Mouse (Mus musculus): ENCODE measurements around the gene Tmem63b.

Gene Tmem63b

GRCm38 (mm10) chr17:45703187-45703586, 16.5 kb upstream of the Tmem63b start:
- DNase-seq: no peak

- DNase-seq: no peak
Observed at GRCm38 (mm10) chr17:45702254-45702653, 15.5 kb upstream of the Tmem63b start.

- no peak for DNase-seq
Observed at GRCm38 (mm10) chr17:45701236-45701591, 14.5 kb upstream of the Tmem63b start.

GRCm38 (mm10) chr17:45700496-45701235, 14.0 kb upstream of the Tmem63b start:
- no peak for DNase-seq

DNA sequence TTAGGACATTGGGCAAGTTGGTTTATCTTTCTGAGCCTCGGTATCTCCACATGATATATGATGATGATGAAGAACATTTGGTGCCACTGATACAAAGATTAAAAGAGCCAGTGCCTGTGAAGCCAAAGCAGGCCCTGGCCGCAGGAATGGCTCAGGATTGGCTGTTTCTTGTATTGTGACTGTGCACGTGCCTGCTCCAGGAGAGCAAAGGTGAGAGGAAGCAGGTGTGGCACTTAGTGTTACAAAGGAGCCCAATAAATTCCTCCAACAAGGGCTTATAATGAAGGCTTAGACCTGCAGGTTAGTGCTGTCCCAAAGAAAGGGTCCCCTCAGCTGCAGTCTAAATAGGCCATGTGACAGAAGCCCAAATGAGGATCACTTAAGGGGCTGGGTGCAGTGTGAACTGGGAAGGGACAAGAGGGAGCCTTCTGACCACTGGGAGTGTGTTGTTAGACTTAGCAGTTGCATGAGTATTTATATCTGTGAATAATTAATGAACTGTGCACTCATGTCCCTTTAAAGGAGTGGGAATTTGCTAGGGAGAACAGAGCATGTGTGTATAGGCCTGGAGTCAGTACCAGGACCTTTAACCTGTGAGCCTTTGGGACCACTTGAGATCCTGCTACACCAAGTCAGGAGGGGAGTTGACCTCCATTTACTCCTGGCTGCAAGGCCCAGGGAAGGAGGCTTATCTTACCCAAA, 12.5 kb upstream of the Tmem63b start:
- DNase-seq: no peak

DNA sequence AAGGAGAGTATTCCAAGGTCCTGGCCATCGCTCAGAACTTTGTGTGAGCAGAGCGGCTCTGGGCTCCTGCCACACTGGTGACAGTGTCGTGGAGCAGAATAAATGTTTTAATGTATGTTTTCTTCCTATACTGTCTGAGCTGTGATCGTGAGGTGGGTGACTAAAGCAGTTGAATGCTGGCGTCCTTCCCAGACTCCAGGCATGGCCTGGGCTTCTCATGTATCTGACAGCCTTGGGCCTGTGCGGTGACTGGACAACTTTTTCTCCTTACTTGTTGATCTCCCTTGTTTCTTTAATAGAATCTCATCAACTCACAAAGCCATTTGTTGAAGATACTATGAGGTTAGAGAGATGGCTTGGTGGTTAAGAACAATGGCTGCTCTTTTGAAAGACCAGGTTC, 11.7 kb upstream of the Tmem63b start:
- no peak for DNase-seq

DNA sequence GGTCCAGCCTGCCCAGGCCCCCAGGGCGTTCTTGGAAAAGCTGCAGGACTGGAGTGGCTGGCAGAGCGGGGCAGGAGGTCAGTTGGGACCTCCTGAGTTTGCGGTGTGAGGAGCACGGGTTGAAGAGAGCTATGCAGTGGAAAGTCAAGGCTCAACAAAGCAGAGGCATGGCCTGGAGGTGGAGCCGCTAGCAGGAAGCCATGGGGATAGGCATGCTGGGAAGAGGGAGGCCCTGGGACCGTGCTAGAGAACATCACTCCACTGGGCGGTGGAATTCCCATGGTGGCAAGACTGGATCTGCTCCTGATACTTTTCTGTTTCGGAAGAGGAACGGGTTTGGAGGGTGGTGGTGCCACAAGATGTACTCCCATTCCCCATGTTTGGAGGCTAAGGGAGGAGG, 10.3 kb upstream of the Tmem63b start:
- DNase-seq: no peak

GRCm38 (mm10) chr17:45695227-45696120, 8.8 kb upstream of the Tmem63b start:
- no peak for DNase-seq

DNA sequence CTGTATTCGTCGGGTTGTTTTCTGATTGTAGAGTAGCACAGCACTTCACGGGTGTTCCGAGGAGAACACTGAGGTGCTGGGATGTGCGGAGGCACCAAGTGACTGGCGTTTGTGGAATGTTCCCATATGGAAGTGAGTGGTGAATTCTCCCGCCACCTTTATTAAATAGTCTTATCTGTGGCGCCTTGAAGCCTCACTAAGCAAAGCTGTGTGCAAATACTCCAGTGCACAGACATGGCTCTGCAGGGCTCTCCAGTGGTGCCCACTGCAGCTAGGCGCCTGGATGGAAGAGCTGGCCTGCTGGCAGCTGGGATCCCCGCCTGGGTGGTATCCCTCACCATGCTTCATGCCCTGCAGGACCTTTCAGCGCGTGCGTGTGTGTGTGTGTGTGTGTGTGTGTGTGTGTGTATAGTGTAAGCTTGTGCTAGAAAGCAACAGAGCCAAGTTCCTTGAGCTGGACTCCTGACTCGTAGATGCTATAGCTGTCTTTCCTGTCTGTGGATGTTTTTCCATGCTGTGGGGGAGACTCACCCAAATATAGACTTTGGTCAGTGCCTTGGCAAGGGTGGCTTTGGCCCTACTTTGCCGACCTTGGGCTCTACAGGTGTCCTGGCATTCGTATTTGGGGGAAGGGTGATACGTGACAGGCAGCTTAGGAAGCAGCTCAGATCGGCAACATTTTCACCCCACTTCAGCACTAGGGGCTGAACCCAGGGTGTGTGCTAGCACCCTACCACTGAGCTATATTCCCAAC, 7.3 kb upstream of the Tmem63b start:
- no peak for DNase-seq

- no peak for DNase-seq
Observed at GRCm38 (mm10) chr17:45692159-45692558, 5.5 kb upstream of the Tmem63b start.

GRCm38 (mm10) chr17:45690044-45690443, 3.3 kb upstream of the Tmem63b start:
- no peak for DNase-seq

DNA sequence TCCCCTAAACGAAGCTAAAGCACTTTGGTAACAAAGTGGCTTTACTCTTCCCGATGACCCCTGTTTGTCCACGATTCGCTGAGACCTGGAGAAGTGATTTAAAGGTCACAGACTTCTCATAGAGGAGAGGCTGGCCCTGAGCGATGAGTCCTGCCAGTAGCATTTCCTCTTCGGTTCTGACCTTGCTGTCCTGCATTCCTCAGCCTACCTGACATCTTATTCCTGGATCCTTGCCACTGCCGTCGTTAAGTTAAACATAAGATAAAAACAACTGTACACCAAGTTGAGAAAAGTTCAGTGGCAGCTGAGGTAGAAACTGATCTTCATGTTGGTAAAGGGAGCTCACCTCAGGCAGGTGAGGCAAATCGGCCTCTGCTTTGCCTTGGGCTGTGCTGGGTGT, 2.4 kb upstream of the Tmem63b start:
- DNase-seq: no peak

DNA sequence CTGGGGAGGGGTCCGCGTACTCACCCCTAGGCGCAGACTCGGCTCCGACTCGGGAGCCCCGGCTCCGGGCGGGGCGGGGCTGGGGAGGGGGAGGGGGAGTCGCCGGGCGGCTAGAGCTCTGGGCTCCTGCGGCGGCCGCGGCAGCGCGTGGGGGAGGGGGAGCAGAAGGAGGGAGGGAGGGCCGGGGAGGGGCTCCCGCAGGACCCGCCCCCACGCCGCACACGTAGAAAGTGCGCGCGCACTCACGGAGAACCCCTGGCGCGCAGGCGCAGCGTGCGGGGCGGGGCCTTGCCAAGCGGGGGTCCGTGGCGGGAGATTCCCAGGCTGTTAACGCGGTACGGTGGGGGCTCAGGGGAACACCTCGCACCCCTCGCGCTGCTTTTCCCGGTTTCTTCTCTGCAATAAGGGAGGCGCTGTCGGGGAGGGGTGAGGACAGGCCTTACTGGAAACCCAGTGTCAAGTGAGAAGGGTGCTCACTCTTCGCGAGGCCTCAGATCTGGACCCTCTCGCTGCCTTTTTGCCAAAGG, 549 bp downstream of the Tmem63b start, which contains the start of gene Mrpl14:
Gene Mrpl14, plus strand, starts transcription at position 230 of the 527 bp plus-strand sequence.
- DNase-seq: peak; percentile 83 to 95

DNA sequence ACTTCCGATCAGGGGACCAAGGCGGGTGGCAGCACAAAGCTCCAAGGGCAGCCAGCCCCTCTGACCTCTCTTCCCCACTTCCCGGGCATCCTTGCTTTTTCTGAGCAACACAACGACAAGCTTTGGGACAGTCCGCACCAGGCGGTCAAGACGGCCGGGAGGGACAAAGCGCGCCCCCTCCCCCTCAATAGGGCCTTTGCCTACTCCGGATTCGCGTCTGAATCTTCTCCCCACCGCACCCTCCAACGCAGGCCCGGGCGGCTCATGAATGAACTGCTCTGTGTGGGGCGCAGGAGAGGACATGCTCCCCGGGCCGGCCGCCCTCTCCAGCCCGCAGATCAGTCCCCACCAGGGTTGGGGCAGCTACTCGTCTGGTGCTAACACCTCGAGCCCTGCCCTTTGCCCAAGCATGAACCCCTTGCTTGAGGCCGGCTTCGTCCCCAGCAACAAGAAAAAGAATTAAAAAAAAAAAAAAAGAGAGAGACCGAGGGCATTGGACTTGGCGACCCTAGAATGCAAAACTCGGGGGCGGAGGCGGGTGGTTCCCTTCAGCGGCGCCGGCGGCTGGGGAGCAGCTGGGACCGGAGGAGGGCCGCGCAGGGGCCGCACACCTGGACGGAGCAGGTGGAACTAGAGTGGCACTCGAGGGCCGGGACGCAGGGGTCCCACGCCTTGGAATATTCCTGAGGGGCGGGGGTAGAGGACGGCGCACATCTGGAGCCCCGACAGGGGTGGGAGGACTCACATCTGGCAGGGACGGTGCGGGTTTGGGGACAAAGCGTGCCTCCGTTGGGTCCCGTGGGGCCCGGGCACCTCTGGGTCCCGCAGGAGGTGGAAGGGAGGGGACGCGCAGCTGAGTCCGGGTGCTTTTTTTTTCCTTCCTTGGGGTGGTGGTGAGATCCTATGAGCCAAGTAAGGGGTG, 1.3 kb downstream of the Tmem63b start:
- DNase-seq: peak in 1 of 2 experiments; percentile 49

- no peak for DNase-seq
Observed at GRCm38 (mm10) chr17:45684667-45685131, 2.0 kb downstream of the Tmem63b start.

DNA sequence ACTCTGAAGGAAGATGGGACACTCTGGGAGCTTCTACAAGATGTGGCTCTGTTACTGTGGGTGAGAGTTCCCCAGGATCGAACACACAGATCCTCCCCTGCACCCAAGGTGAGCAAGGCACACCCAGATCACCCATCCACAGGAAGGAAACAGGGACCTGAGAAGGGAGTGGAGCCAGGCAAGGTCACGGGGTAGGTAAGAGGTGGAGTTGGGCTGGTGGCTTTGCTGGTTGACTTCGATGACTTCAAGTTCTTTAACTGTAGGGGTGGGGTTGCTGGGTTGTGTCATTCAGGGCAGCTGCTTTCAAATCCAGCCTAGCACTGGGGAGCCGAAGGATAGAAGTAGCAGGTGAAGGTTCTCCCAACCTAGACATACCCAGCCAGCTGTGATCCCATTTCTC, 3.9 kb downstream of the Tmem63b start:
- no peak for DNase-seq

- no peak for DNase-seq
Observed at GRCm38 (mm10) chr17:45681588-45681987, 5.1 kb downstream of the Tmem63b start.

DNA sequence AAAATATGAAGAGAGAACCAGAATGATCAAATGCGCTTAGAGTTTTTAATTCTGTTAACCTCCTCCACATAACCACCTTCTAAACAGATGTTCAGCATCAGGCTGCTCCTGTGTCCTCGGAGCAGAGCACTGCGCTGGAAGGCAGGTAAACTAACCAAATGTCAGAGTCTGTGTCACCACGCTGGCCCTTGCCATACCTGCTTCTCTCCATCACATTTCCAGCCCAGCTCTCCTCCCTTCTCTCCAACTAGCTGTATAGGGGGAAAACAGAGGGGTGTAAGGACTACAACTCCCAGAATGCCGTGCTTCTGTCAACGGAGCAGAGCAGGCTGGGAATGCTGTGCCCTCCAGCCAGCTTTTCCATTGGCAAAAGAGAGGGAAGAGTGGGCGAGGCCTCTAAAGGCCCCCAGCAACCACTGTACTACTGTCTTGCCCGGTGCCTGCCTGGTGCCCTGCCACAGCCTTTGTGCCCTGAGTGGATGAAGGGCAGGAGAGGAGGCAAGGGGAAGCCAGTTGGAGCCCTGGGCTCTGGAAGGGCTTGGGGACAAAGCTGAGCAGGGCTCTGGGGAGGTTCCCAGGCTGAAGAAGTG, 6.2 kb downstream of the Tmem63b start:
- no peak for DNase-seq

GRCm38 (mm10) chr17:45678106-45678505, 8.6 kb downstream of the Tmem63b start:
- peak; percentile 38 to 74 for DNase-seq

- no peak for DNase-seq
Observed at GRCm38 (mm10) chr17:45672598-45672997, 14.1 kb downstream of the Tmem63b start.

DNA sequence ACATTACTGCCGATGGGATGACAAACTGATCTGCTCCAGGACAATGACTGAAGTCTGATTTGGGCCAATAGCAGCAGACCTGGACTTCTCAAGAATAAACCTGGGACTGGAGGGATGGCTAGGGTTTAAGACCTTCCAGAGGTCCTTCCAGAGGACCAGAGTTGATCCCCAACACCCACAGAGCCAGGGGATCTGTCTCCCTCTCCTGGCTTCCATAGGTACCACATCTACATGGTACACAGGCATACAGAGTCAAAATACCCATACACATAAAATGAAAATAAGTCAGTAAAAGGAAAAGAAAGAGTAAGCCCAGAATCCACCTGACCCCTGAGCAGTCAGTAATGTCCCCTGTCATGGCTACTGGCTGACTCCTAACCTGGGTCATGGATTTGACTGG, 14.9 kb downstream of the Tmem63b start:
- no peak for DNase-seq
